Mouse (Mus musculus) embryonic facial prominence, embryonic 11.5 days (tissue): ENCODE measurements around the gene Rarb. TPM values are rescaled to one million over a fixed set of nuclear protein-coding genes. Genes with fewer than 3 reads are reported as not detected.

Source experiments
- ATAC-seq: fragments of 200-750 bp; cut with Nextera tagmentation; replicated peaks from 2 replicates; pipeline ENCODE4 v1.8.0; 2017; ENCODE audit warnings: low read depth; ENCODE audit not compliant: insufficient number of reproducible peaks, low FRiP score, low TSS enrichment
- DNase-seq: peaks from one replicate; pipeline ENCODE4 v3.0.0-alpha.2; 2015; ENCODE audit warnings: low spot score
- H3K27ac ChIP-seq: fragments of 300-500 bp; sonication (generic); replicated peaks from 2 replicates; pipeline ENCODE4 v1.5.1; 2014; ENCODE audit warnings: mild to moderate bottlenecking, low read depth, low read length, control low read depth
- H3K27me3 ChIP-seq: fragments of 300-500 bp; sonication (generic); 2 replicates; pipeline ENCODE4 v1.6.1; 2014; ENCODE audit warnings: mild to moderate bottlenecking, low read length, moderate library complexity, mixed read lengths; ENCODE audit not compliant: control insufficient read depth, insufficient read depth
- H3K36me3 ChIP-seq: fragments of 300-500 bp; sonication (generic); replicated peaks from 2 replicates; pipeline ENCODE4 v1.6.1; 2014; ENCODE audit warnings: low read depth, mild to moderate bottlenecking, low read length, moderate library complexity, mixed read lengths; ENCODE audit not compliant: control insufficient read depth, insufficient read depth
- H3K4me1 ChIP-seq: fragments of 300-500 bp; sonication (generic); 2 replicates; pipeline ENCODE4 v1.6.1; 2014; ENCODE audit warnings: low read length, mixed read lengths; ENCODE audit not compliant: control insufficient read depth, insufficient read depth
- H3K4me2 ChIP-seq: fragments of 300-500 bp; sonication (generic); 2 replicates; pipeline ENCODE4 v1.6.1; 2014; ENCODE audit warnings: low read depth, mild to moderate bottlenecking, control low read depth, low read length, moderate library complexity
- H3K4me3 ChIP-seq: fragments of 300-500 bp; sonication (generic); 2 replicates; pipeline ENCODE4 v1.5.1; 2014; ENCODE audit warnings: low read depth, low read length, control low read depth
- H3K9ac ChIP-seq: fragments of 300-500 bp; sonication (generic); replicated peaks from 2 replicates; pipeline ENCODE4 v1.6.1; 2014; ENCODE audit warnings: mild to moderate bottlenecking, control low read depth, low read length
- H3K9me3 ChIP-seq: fragments of 300-500 bp; sonication (generic); replicated peaks from 2 replicates; pipeline ENCODE4 v1.6.1; 2016; ENCODE audit warnings: mild to moderate bottlenecking, low read length, inconsistent platforms, mixed read lengths; ENCODE audit not compliant: control insufficient read depth
- WGBS: fragments of 180-500 bp; shearing (Covaris S2); extraction: QIAGEN DNeasy Blood & Tissue Kit; methylation state at CpG from one replicate; pipeline ENCODE4 v1.1.7; 2014; 5-methylcytosine and 5-hydroxymethylcytosine counted together
- polyA plus RNA-seq: library from polyadenylated mRNA; unstranded; fragments of >200 nt; fragmentation: Nextera tagmentation; extraction: Ambion mirVana; gene quantifications from 2 replicates; pipeline ENCODE4 v1.2.1, GENCODE M21; 2014

Rarb gene
- polyA plus RNA-seq, 1 experiment from 2014 or later, result 35.5 TPM

GRCm38 (mm10) chr14:16677081-16677480 is 141.9 kb downstream of the Rarb start:
- H3K4me3 ChIP-seq, result no peak overlapping the region
- no peaks in the 10 kb centered on the region for H3K27me3 ChIP-seq
- H3K4me1 ChIP-seq, result no peaks in the 10 kb centered on the region
- no peak overlapping the region for H3K9ac ChIP-seq
- no peak overlapping the region for H3K27ac ChIP-seq
- H3K4me2 ChIP-seq, result no peak overlapping the region
- H3K9me3 ChIP-seq, result no peaks in the 10 kb centered on the region
- no peaks in the 10 kb centered on the region for H3K36me3 ChIP-seq
- DNase-seq (no peak), ATAC-seq (no peak)

GRCm38 (mm10) chr14:16670571-16670970 is 148.4 kb downstream of the Rarb start:
- ATAC-seq, result no peak
- Histone ChIP-seq H3K36me3 (no peaks in the 10 kb centered on the region), H3K9me3 (no peaks in the 10 kb centered on the region), H3K4me3 (no peak overlapping the region), H3K27me3 (no peaks in the 10 kb centered on the region), H3K4me2 (no peak overlapping the region), H3K27ac (no peak overlapping the region), H3K4me1 (no peaks in the 10 kb centered on the region), H3K9ac (no peak overlapping the region)
- DNase-seq, result no peak
- 79% methylated on average over 3 of the region's 3 CpGs for WGBS

GRCm38 (mm10) chr14:16639153-16639943 is 179.6 kb downstream of the Rarb start:
- H3K4me3 ChIP-seq, result no peak overlapping the region
- no peaks in the 10 kb centered on the region for H3K27me3 ChIP-seq
- no peaks in the 10 kb centered on the region; the same call in 1 of the 2 replicates for H3K9me3 ChIP-seq
- ATAC-seq (no peak), DNase-seq (no peak)
- no peaks in the 10 kb centered on the region for H3K36me3 ChIP-seq
- no peak overlapping the region for H3K4me2 ChIP-seq
- H3K27ac ChIP-seq, result no peak overlapping the region
- 85% methylated on average over 19 of the region's 19 CpGs for WGBS
- no peak overlapping the region for H3K9ac ChIP-seq
- no peaks in the 10 kb centered on the region for H3K4me1 ChIP-seq

GRCm38 (mm10) chr14:16613975-16614374 is 205.0 kb downstream of the Rarb start:
- Histone ChIP-seq H3K36me3 (no peaks in the 10 kb centered on the region), H3K27ac (no peak overlapping the region), H3K9me3 (no peaks in the 10 kb centered on the region), H3K27me3 (no peaks in the 10 kb centered on the region), H3K4me1 (no peaks in the 10 kb centered on the region), H3K9ac (no peak overlapping the region), H3K4me2 (no peak overlapping the region), H3K4me3 (no peak overlapping the region)
- DNase-seq (no peak), ATAC-seq (no peak)

GRCm38 (mm10) chr14:16605480-16605879 is 213.5 kb downstream of the Rarb start:
- Histone ChIP-seq H3K27me3 (no peaks in the 10 kb centered on the region), H3K36me3 (no peaks in the 10 kb centered on the region), H3K4me2 (no peak overlapping the region), H3K4me1 (no peaks in the 10 kb centered on the region), H3K9ac (no peak overlapping the region), H3K27ac (no peak overlapping the region), H3K4me3 (no peak overlapping the region), H3K9me3 (no peaks in the 10 kb centered on the region)
- no peak for ATAC-seq
- no peak for DNase-seq

GRCm38 (mm10) chr14:16604469-16605064 is 214.4 kb downstream of the Rarb start:
- Histone ChIP-seq H3K4me3 (no peak overlapping the region), H3K27me3 (no peaks in the 10 kb centered on the region), H3K9ac (no peak overlapping the region), H3K9me3 (no peaks in the 10 kb centered on the region), H3K4me2 (no peak overlapping the region), H3K4me1 (no peaks in the 10 kb centered on the region), H3K27ac (no peak overlapping the region), H3K36me3 (no peaks in the 10 kb centered on the region)
- DNase-seq, result no peak
- no peak for ATAC-seq
- WGBS, result 53% methylated on average over 8 of the region's 8 CpGs

GRCm38 (mm10) chr14:16603040-16603590 is 215.8 kb downstream of the Rarb start:
- no peak for ATAC-seq
- Histone ChIP-seq H3K36me3 (no peaks in the 10 kb centered on the region), H3K27ac (no peak overlapping the region), H3K9me3 (no peaks in the 10 kb centered on the region), H3K4me1 (no peaks in the 10 kb centered on the region), H3K27me3 (no peaks in the 10 kb centered on the region), H3K4me2 (no peak overlapping the region), H3K9ac (no peak overlapping the region), H3K4me3 (no peak overlapping the region)
- WGBS, result 8% methylated on average over 5 of the region's 5 CpGs
- DNase-seq, result peak; percentile 66

- Histone ChIP-seq H3K36me3 (no peaks in the 10 kb centered on the region), H3K27me3 (no peaks in the 10 kb centered on the region), H3K4me2 (no peak overlapping the region), H3K9ac (no peak overlapping the region), H3K27ac (no peak overlapping the region), H3K4me3 (no peak overlapping the region), H3K9me3 (no peaks in the 10 kb centered on the region), H3K4me1 (no peaks in the 10 kb centered on the region)
- DNase-seq (no peak), ATAC-seq (no peak)
- 87% methylated on average over 7 of the region's 7 CpGs for WGBS
Observed at GRCm38 (mm10) chr14:16599224-16599623, 219.7 kb downstream of the Rarb start.
